Mouse (Mus musculus) ovary, postnatal 36 days (tissue): ENCODE measurements at regions not wholly inside any gene's neighbourhood (a gene's known extent, or its start where the extent isn't known, plus 50 kb on each side); places are given as distances from the start of the nearest gene placed in this dataset.
A peak's percentile ranks its signal among the peaks of the same experiment; 100 is the strongest.

Experiments
- DNase-seq: peaks from one replicate; pipeline ENCODE4 v3.0.0; 2022; ENCODE audit warnings: low spot score, mixed read lengths

DNA sequence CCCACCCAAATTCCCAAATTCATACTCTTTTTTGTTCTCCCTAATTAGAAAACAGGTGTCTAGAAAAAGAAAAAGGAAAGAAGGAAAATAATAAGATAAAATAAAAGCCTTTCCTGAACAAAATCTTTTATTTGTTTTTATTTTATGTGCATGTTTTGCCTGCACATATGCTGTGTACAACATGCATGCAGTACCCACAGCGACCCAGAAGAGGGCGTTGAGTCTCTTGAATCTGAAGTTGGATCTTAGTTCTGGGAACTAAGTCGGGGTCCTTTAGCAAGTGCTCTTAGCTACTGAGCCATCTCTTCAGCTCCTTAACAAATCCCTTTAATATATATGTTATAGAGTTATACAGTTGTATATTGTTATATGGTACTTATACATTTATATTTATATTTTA lies 206.0 kb upstream of the Clint1 start:
- no peak for DNase-seq

DNA sequence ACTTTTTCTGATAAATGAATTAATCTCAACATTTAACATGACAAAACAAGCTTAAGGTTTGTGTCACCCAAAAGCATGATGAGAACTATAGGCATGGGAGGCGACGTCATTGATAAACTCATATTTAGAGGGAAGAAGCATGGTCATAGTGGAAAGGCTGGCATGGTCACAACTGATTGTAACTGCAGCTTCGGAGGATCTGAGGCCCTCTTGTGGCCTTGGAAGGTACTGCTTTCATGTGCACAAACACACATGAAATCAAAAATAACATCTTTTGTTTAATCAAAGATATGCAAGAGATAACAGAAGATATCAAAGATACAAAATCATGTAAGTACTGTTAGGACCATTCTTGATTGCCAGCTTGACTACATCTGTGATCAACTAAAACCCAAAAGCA lies 204.0 kb upstream of the Clint1 start:
- DNase-seq = no peak

GRCm38 (mm10) chr11:45656260-45656659 lies 195.6 kb upstream of the Clint1 start:
- DNase-seq = no peak

- DNase-seq = no peak
Measured at GRCm38 (mm10) chr11:45670156-45670830, 181.6 kb upstream of the Clint1 start.

DNA sequence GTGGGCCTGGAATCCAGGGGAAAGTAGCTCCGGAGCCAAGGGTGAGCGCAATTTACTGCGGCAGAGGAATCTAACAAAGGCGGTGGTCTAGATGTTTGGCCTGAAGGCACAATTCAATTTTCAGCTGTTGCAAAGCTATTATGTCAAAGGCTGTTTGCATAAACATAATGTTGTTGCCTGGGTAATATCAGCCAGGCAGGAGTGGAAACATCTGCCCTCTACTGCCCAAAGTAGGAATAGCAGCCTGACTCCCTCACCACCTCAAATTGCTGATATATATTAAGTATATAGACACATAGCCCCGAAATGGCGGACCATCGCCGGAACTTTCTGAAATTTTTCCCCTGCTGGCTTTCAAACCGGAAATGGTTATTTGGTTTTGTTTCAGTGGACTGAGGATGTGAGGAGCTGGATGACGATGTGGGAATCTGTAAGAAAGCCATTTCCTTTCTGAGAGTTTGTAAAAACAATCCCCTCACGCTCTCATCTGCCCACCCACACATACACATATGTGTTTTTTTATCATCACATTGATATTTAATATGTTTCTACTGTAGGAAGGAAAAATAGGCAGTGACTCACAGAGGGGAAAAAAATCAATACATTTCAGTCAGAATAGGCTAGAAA lies 173.1 kb upstream of the Clint1 start:
- peak; percentile 35 for DNase-seq

- DNase-seq = no peak
Measured at GRCm38 (mm10) chr11:45679293-45679673, 172.6 kb upstream of the Clint1 start.

DNA sequence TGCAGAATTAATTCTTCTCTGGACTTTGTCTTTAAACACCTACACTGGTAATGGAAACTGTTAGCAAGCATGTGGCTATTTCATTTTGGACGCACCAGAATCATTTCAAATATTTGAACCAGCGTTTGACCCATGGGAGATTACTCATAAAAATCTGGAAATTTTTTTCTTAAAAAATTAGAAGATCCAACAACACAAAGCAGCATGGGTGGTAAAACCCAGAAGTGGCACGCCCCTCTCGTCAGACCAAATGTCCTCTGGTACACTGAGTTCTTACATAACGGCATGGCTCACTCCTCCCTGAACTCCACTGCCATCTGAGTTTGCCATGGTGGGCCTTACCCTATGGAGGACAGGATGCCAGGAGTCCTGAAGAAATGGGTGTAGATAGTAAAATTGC lies 166.3 kb upstream of the Clint1 start:
- DNase-seq = no peak

GRCm38 (mm10) chr11:45693206-45693605 lies 158.6 kb upstream of the Clint1 start:
- DNase-seq = no peak

DNA sequence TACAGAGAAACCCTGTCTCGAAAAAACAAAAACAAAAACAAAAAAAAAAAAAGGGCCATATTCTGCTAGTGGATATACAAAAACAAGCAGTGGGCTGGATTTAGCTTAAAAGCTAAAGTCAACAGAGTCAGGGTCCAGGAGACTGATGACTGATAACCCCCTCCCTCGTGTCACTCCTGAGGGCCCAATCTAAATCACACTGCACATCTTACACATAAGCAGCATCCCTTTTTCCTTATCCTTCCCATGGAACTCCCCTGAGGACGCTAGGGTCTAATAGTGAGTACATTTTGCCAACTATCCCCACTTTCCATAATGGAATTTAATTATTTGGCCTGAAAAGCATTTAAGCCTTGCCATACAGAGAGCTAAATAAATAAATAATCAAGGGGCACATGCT lies 150.3 kb upstream of the Clint1 start:
- DNase-seq = no peak

GRCm38 (mm10) chr11:45702916-45703315 lies 148.9 kb upstream of the Clint1 start:
- DNase-seq = no peak

GRCm38 (mm10) chr11:45704411-45704810 lies 147.4 kb upstream of the Clint1 start:
- DNase-seq = no peak

- DNase-seq = no peak
Measured at GRCm38 (mm10) chr11:45718630-45719029, 133.2 kb upstream of the Clint1 start.

DNA sequence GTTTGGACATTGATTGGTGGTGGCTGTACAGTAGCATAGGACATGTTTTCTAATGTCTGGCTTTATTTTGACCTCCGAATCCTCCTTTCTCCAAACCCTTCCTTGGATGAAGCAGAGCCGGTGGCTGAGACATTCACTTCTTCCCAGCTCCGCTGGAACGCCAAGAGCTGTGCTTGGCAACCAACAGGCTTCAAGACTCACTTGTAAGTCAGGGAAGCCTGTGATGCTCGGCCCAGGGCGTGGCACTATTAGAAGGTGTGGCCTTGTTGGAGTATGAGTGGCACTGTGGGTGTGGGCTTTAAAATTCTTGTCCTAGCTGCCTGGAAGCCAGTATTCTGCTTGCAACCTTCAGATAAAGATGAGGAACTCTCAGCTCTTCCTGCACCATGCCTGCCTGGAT lies 132.0 kb upstream of the Clint1 start:
- no peak for DNase-seq

- peak; percentile 17 for DNase-seq
Measured at GRCm38 (mm10) chr11:45736561-45736960, 115.3 kb upstream of the Clint1 start.

DNA sequence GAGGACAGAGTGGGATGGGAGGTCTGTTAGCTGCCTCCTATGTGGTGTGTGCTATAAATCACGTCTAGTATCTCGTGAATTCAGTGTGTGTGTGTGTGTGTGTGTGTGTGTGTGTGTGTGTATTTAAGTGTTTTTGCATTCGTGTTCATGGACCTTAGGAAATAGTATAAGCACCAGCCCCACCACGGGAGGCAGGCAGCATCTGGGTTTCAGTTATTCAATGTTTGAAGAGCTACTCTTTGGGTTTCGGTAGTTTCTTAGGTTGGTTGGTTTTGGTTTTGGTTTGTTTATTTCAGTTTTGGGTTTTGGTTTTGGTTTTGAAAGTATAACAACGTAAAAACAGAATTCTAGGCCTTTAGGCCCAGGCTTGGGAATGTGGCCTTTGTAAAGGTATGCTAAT lies 113.5 kb upstream of the Clint1 start:
- no peak for DNase-seq

DNA sequence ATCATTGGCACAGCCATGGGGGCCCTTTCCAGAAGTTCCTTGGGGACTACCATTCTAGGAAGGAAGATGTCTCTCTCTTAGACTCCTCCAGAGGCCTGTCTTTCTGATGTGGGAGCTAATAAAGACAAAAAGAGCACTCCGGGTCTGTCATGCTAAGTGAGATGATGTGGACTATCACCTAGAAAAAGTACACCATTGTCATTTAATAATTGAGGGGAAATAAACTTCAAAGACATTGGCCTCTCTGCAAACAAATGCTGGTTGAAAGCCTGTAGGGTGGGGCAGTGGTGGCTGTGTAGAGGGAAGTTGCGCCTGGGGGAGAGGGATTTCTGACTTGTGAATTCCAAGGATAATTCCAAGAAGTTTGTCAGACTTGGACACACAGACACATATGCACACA lies 105.9 kb upstream of the Clint1 start:
- DNase-seq = no peak

DNA sequence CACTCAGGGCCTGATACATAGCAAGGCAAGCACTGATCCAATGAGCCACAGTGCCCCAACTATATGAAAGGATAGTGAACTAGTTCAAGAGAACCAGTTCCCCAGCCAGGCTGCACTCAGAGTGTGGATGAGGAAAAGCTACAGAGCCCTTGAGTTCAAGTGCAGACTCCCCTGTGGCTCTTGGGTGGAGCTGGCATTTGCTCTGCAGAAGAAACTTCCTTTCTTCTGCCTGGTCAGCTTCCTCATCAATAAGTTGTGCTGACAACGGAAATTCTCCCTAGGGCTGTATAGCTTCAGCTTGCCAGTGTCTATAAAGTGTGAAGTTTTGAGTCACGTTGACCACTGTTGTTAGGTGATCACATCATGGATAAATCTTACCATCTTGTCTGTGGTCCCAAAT lies 101.6 kb upstream of the Clint1 start:
- DNase-seq = no peak

DNA sequence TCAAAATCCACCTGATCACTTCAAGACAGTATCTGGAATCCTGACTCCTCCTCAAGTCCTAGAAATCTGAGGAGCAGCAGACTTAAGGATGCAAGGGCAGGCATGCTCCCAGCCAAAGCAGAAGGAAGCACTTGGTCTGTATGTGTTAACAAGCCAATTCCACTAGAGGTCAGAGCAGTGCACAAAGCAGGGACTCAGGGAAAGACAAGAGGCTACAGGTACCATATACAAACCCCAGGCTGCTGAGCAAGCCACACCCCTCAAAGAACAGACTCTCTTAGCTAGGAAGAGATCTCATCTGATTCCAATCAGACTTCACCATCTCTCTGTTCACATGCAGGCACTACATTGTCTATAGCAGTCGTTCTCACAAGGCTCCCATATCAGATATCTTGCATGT lies 99.6 kb upstream of the Clint1 start:
- DNase-seq = peak; percentile 5

DNA sequence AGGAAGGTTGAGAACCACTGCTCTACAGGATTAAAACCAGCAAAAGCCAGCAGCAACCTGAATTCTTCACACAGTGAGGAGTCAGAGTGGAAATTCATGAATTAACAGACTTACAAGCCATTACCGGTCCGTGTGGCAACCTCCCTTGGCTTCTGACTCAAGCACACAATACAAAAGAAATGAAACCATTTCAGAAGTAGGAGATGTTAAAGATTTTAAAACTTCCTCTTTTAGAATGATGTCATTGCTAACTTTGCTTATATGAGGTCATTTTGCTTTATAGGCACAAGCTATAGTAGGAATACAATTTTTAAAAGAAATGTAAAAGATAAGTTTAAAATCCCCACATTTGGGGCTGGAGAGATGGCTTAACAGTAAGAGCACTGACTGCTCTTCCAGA lies 99.1 kb upstream of the Clint1 start:
- no peak for DNase-seq

DNA sequence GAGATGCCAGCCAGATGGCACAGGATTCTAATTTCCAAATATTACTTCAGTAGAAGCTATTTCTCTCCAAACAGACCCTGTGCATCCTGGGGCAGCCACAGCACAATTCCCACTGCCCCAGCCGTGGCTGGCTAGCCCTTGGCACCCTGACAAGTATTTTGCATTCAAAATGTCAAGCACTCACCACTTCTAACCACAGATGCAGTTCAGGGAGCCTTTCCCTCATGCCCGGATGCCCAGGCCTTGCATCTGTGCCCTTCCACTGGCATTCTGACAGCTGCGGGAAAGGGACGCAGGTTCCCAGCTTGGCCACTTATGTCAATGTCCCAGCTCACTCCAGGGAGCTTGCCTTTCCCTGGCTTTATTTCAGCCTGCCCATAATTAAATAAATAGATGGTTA lies 84.8 kb upstream of the Clint1 start:
- no peak for DNase-seq

- DNase-seq = no peak
Measured at GRCm38 (mm10) chr11:45782435-45782834, 69.4 kb upstream of the Clint1 start.

- no peak for DNase-seq
Measured at GRCm38 (mm10) chr11:45785806-45786205, 66.0 kb upstream of the Clint1 start.

DNA sequence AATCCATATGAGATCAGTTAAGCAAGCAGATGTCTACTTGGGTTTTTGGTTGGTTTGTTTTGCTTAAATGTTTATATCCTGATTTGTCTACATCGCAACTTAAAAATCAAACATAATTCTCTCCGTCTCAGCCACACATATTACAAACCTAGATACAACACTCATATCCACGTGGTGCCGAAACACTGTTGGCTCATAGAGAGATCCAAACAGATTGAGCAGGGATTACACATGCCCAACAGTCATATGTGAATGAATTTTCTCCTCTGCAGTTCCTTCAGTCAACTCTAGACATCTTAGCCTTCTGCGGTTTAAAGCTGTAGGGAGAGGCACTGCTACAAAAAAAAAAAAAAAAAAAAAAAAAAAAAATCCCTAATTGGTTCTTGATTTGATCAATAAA lies 64.4 kb upstream of the Clint1 start:
- DNase-seq = no peak

- DNase-seq = no peak
Measured at GRCm38 (mm10) chr11:45789886-45790285, 62.0 kb upstream of the Clint1 start.
